ENCODE assay signal across 7 mouse cellular contexts in genomic region chr4:120924554-120925299, GRCm38 (mm10). TPM values are rescaled to one million over a fixed set of nuclear protein-coding genes. Genes with fewer than 3 reads are reported as not detected.
DNase-seq lines count a peak whose midpoint lies in the region; ATAC-seq and TF ChIP-seq lines count a peak whose summit lies in the region.

Gene Exo5, minus strand, starts transcription at chr4:120925017.

- WGBS in embryonic facial prominence, embryonic 13.5 days: under 1% methylated on average over 33 of the region's 33 CpGs
- under 1% methylated on average over 33 of the region's 33 CpGs for WGBS in kidney, adult 2 months
- under 1% methylated on average over 33 of the region's 33 CpGs for WGBS in limb, embryonic 12.5 days
- WGBS in midbrain, embryonic 15.5 days: under 1% methylated on average over 33 of the region's 33 CpGs
- under 1% methylated on average over 33 of the region's 33 CpGs for WGBS in spleen, adult 2 months

- peaks cover 6% of the 10 kb centered on the region; the same call in 1 of the 2 replicates for H3K4me1 ChIP-seq in embryonic facial prominence, embryonic 13.5 days
- peaks cover 5% of the 10 kb centered on the region; the same call in 1 of the 2 replicates for H3K4me1 ChIP-seq in kidney, adult 2 months (ENCODE audit: control insufficient read depth, insufficient read depth, low read length)
- H3K4me1 ChIP-seq in limb, embryonic 12.5 days (replicated peaks): no peaks in the 10 kb centered on the region; the same call in 1 of the 2 replicates
- peaks cover 16% of the 10 kb centered on the region; the same call in 1 of the 2 replicates for H3K4me1 ChIP-seq in midbrain, embryonic 15.5 days
- no peaks in the 10 kb centered on the region for H3K4me1 ChIP-seq in spleen, adult 2 months (ENCODE audit: control insufficient read depth, insufficient read depth, insufficient read length)

- H3K27ac ChIP-seq in embryonic facial prominence, embryonic 13.5 days: peak within 1 kb of the TSS; percentile 92
- peak within 1 kb of the TSS; percentile 82 for H3K27ac ChIP-seq in kidney, adult 2 months (ENCODE audit: insufficient read depth, low read depth, low read length)
- peak within 1 kb of the TSS; percentile 87 for H3K27ac ChIP-seq in limb, embryonic 12.5 days
- H3K27ac ChIP-seq in midbrain, embryonic 15.5 days: peak within 1 kb of the TSS; percentile 83
- H3K27ac ChIP-seq in spleen, adult 2 months (ENCODE audit: insufficient read depth, low read length): peak within 1 kb of the TSS; percentile 77

- TF ChIP-seq CTCF in kidney, adult 2 months (conservative IDR thresholded peaks at IDR 0.05; ENCODE audit: insufficient read depth, insufficient read length, low read depth, low read length): no peak
- no peak for TF ChIP-seq CTCF in spleen, adult 2 months (IDR thresholded peaks at IDR 0.05; ENCODE audit: extremely low read depth, insufficient read depth, insufficient read length, insufficient replicate concordance)

- DNase-seq in adrenal gland, postnatal 36 days: peak; percentile 92 to 96
- DNase-seq in heart, adult 18-20 months: peak; percentile 90 to 92
- DNase-seq in kidney, adult 2 months: peak; percentile 93
- peak; percentile 86 to 93 for DNase-seq in spleen, adult 2 months (ENCODE audit: low read depth in 1 of 2, low spot score in 2 of 2)

- peak within 1 kb of the TSS; percentile 89 for H3K9ac ChIP-seq in embryonic facial prominence, embryonic 13.5 days
- H3K9ac ChIP-seq in limb, embryonic 12.5 days (replicated peaks): peak within 1 kb of the TSS; percentile 73
- peak within 1 kb of the TSS; percentile 54 for H3K9ac ChIP-seq in midbrain, embryonic 15.5 days

- peak within 1 kb of the TSS; percentile 70 for H3K4me2 ChIP-seq in embryonic facial prominence, embryonic 13.5 days
- H3K4me2 ChIP-seq in limb, embryonic 12.5 days: peak within 1 kb of the TSS; percentile 70
- peak within 1 kb of the TSS; percentile 58 for H3K4me2 ChIP-seq in midbrain, embryonic 15.5 days

- H3K9me3 ChIP-seq in embryonic facial prominence, embryonic 13.5 days: peaks cover 27% of the 10 kb centered on the region
- peaks cover 27% of the 10 kb centered on the region for H3K9me3 ChIP-seq in limb, embryonic 12.5 days
- H3K9me3 ChIP-seq in midbrain, embryonic 15.5 days: no peaks in the 10 kb centered on the region

- ATAC-seq in embryonic facial prominence, embryonic 13.5 days (ENCODE audit: insufficient number of reproducible peaks, insufficient read depth, low FRiP score, low TSS enrichment, low read depth): peak; percentile 98
- peak; percentile 98 for ATAC-seq in limb, embryonic 12.5 days (ENCODE audit: insufficient number of reproducible peaks, insufficient read depth, low FRiP score, low TSS enrichment, low read depth)
- ATAC-seq in midbrain, embryonic 15.5 days (replicated peaks): peak; percentile 98

- peak; percentile 88 for TF ChIP-seq POLR2A in kidney, adult 2 months (IDR thresholded peaks at IDR 0.05; ENCODE audit: low read depth, low read length)
- peak; percentile 96 for TF ChIP-seq POLR2A in spleen, adult 2 months (IDR thresholded peaks at IDR 0.05; ENCODE audit: low read depth, low read length)

- H3K4me3 ChIP-seq in embryonic facial prominence, embryonic 13.5 days: peak within 1 kb of the TSS; percentile 69
- peak within 1 kb of the TSS; percentile 81 for H3K4me3 ChIP-seq in kidney, adult 2 months (ENCODE audit: insufficient read depth, low read depth, low read length)
- H3K4me3 ChIP-seq in limb, embryonic 12.5 days (replicated peaks): peak within 1 kb of the TSS; percentile 62
- peak within 1 kb of the TSS; percentile 51 for H3K4me3 ChIP-seq in midbrain, embryonic 15.5 days
- peak within 1 kb of the TSS; percentile 70 for H3K4me3 ChIP-seq in spleen, adult 2 months (ENCODE audit: extremely low read depth, insufficient read depth, insufficient read length)

- H3K27me3 ChIP-seq in embryonic facial prominence, embryonic 13.5 days: no peaks in the 10 kb centered on the region
- H3K27me3 ChIP-seq in kidney, adult 2 months (replicated peaks; ENCODE audit: control insufficient read depth, insufficient read depth, low read length): no peaks in the 10 kb centered on the region
- H3K27me3 ChIP-seq in limb, embryonic 12.5 days: no peaks in the 10 kb centered on the region
- no peaks in the 10 kb centered on the region for H3K27me3 ChIP-seq in midbrain, embryonic 15.5 days (replicated peaks)
- no peaks in the 10 kb centered on the region for H3K27me3 ChIP-seq in spleen, adult 2 months (ENCODE audit: control insufficient read depth, insufficient read depth, low read length)

- H3K36me3 ChIP-seq in embryonic facial prominence, embryonic 13.5 days: peaks cover 31% of the 10 kb centered on the region
- H3K36me3 ChIP-seq in kidney, adult 2 months (ENCODE audit: control insufficient read depth, insufficient read depth, low read length): no peaks in the 10 kb centered on the region; the same call in 1 of the 2 replicates
- peaks cover 34% of the 10 kb centered on the region for H3K36me3 ChIP-seq in limb, embryonic 12.5 days
- peaks cover 26% of the 10 kb centered on the region for H3K36me3 ChIP-seq in midbrain, embryonic 15.5 days (replicated peaks)
- H3K36me3 ChIP-seq in spleen, adult 2 months (ENCODE audit: control insufficient read depth, insufficient read depth, low read length): peaks cover 11% of the 10 kb centered on the region

RNA-seq across cellular contexts. Expression of gene Exo5, which starts in this region (rescaled TPM):
- total RNA-seq in adrenal gland, postnatal 36 days (2021): 10 to 100 TPM; 10.0 to 11.1 TPM
- polyA plus RNA-seq in embryonic facial prominence, embryonic 13.5 days (2015; fragmentation: Nextera tagmentation; extraction: Ambion mirVana): 33.9 and 35.7 TPM in 2 replicates
- total RNA-seq in heart, adult 18-20 months (2021): 1 to 10 TPM; 1.9 to 2.0 TPM
- polyA plus RNA-seq in kidney, adult 2 months (2012; rRNA removed): 3.4 and 4.1 TPM in 2 replicates
- 34.7 and 34.8 TPM in 2 replicates for polyA plus RNA-seq in limb, embryonic 12.5 days (2016; fragmentation: Nextera tagmentation; extraction: Ambion mirVana)
- 37.3 and 39.1 TPM in 2 replicates for polyA plus RNA-seq in midbrain, embryonic 15.5 days (2015; fragmentation: Nextera tagmentation; extraction: Ambion mirVana)
- 4.1 and 4.5 TPM in 2 replicates for polyA plus RNA-seq in spleen, adult 2 months (2012; rRNA removed)

Comparison
In these comparisons a context has a peak if more than half of its experiments do, and no peak if none do; other contexts are left out.
1. Peak in every context shown above with its lines: DNase-seq, ATAC-seq, H3K4me3 ChIP-seq and H3K27ac ChIP-seq.